8 mouse cellular contexts compared by ENCODE assay signal in genomic region chr4:156235808-156236533, GRCm38 (mm10). TPM values are rescaled to one million over a fixed set of nuclear protein-coding genes. Genes with fewer than 3 reads are reported as not detected.
DNase-seq lines count a peak whose midpoint lies in the region; ATAC-seq lines count a peak whose summit lies in the region.

Gene Noc2l (plus strand): TSS chr4:156236010.

- no peaks in the 10 kb centered on the region for H3K27me3 ChIP-seq in hindbrain, embryonic 14.5 days (ENCODE audit: control insufficient read depth, insufficient read depth, low read length)

- H3K9me3 ChIP-seq in hindbrain, embryonic 14.5 days (ENCODE audit: control insufficient read depth, low read length) = no peaks in the 10 kb centered on the region

- ATAC-seq in hindbrain, embryonic 14.5 days (ENCODE audit: low FRiP score) = peak; percentile 89

- peak within 1 kb of the TSS; percentile 83 for H3K27ac ChIP-seq in hindbrain, embryonic 14.5 days

- peaks cover 59% of the 10 kb centered on the region for H3K36me3 ChIP-seq in hindbrain, embryonic 14.5 days (replicated peaks; ENCODE audit: control insufficient read depth, insufficient read depth)

- peaks cover 18% of the 10 kb centered on the region for H3K4me1 ChIP-seq in hindbrain, embryonic 14.5 days (replicated peaks; ENCODE audit: control insufficient read depth, insufficient read depth, low read length)

- peak within 1 kb of the TSS; percentile 93 for H3K4me2 ChIP-seq in hindbrain, embryonic 14.5 days (replicated peaks)

- H3K4me3 ChIP-seq in hindbrain, embryonic 14.5 days (replicated peaks; ENCODE audit: low read length) = peak within 1 kb of the TSS; percentile 88

- peak; percentile 92 for DNase-seq in NIH3T3 (ENCODE audit: low read depth)
- peak; percentile 96 to 98 for DNase-seq in cerebellum, postnatal 10 days
- peak; percentile 67 to 82 for DNase-seq in frontal cortex, postnatal 25 days (ENCODE audit: low spot score in 2 of 2)
- DNase-seq in hindbrain, embryonic 14.5 days (ENCODE audit: low spot score) = peak; percentile 95
- DNase-seq in layer of hippocampus, postnatal 36 days = peak; percentile 91
- peak; percentile 94 for DNase-seq in lung, postnatal 36 days
- peak; percentile 96 for DNase-seq in retina, postnatal 1 day
- peak; percentile 79 to 83 for DNase-seq in urinary bladder, adult 18-20 months (ENCODE audit: low spot score in 2 of 2)

- under 1% methylated on average over 89 of the region's 90 CpGs for WGBS in hindbrain, embryonic 14.5 days

- peak within 1 kb of the TSS; percentile 86 for H3K9ac ChIP-seq in hindbrain, embryonic 14.5 days

RNA-seq across cellular contexts. Expression of gene Noc2l, which starts in this region (rescaled TPM):
- 47.9 and 49.5 TPM in 2 replicates for polyA plus RNA-seq in hindbrain, embryonic 14.5 days (2014; fragmentation: Nextera tagmentation; extraction: Ambion mirVana)
- 10 to 100 TPM; 65.7 to 71.6 TPM for total RNA-seq in layer of hippocampus, postnatal 36 days (2021)

Comparison
In these comparisons a context has a peak if more than half of its experiments do, and no peak if none do; other contexts are left out.
1. Peak in every context shown above with its lines: DNase-seq, ATAC-seq, H3K4me3 ChIP-seq and H3K27ac ChIP-seq.